Mouse (Mus musculus): ENCODE results near the gene Arl15. TPM values are rescaled to one million over a fixed set of nuclear protein-coding genes. Genes with fewer than 3 reads are reported as not detected.

Arl15 gene
- total RNA-seq, 2 experiments from 2014 or later = 4.4 to 6.1 TPM

DNA sequence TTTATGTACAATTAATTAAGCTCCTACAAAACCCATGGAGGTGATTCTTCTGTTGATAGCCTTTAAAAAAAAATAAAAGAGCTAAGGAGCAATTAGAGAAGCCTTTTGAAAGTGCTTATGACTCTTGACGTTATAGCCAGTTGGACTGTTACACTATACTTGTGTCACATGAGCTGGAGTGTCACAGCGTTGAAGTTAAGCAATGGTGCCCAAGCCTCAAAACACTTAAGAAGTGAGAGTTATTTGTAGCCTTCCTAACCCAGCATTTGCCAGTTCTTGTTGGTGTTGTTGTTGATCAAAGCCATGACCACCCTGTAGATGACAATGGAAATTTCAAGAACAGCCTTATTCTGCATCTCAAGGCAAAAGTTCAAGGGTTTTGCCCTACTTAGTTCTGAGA lies 198.8 kb downstream of the Arl15 start:
- DNase-seq = no peak

DNA sequence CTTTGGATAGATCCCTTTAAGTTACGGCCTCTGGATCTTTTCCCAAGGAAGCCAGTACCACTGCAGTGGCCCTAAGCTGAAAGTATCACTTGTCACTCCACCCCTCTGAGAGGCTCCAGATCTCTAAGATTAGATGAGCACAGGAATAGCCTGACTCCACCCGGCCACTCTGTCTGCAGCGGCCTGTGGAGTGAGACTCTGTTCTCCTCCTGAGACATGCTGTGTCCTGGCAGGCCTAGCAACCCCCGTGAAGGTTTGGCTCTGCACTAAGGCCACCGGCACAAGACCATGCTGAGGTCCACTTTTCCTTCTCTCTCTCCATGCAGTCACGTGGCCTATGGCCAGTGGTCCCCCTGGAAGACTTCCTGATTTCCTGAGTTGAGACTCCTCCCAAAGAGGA lies 200.3 kb downstream of the Arl15 start:
- DNase-seq = peak; percentile 26

DNA sequence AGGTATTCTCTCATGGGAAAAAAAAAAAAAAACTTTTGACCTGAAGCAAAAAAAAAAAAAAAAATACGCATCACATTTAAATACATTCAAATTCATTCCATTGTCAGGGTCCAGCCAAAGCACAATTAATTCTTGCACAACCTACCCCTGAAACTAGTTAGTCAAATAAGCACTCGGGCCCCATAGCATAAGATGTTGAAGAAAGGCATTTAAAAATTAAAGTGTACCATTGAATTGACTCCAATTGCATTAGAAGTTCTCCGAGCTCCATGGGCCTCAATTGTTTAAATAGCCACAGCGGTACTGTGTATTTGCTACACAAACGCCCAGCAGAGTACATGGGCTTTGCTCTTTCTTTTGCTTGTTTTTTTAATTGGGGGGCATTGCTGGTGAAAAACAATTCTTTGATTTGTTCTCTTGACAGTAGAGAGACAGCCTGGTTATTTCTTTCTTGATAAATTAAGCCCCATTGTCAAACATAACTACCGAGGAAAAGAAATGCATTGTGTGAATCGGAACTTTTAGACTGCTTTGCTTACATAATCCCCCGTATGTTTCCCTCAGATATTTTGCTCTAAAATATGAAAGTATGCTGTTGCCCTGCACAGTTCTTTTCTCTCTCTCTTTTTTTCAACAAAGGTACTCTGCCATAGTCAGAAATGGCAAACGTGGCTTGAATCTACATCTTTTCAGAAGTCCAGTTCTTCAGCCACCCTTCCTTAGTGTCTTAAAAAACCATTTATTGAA lies 201.4 kb downstream of the Arl15 start:
- DNase-seq = no peak

DNA sequence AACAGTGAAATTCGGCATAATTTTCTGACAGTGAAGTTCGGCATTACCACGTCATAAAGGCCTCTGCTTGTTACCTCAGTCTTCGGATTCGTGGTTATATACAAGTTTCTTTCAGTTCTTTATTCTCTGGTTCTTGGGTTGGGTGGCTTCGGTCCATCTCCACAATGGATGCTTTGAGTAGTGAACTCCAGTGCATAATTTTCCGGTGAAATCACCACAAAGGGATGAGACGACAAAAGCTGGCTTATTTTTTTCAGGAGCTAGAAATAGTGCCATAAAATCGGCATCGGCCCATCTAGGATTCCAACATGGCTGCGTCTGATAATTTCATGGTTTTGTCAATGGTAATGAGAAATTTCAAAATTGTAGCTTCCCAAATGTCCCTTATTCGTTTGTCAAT lies 204.5 kb downstream of the Arl15 start:
- no peak for DNase-seq

DNA sequence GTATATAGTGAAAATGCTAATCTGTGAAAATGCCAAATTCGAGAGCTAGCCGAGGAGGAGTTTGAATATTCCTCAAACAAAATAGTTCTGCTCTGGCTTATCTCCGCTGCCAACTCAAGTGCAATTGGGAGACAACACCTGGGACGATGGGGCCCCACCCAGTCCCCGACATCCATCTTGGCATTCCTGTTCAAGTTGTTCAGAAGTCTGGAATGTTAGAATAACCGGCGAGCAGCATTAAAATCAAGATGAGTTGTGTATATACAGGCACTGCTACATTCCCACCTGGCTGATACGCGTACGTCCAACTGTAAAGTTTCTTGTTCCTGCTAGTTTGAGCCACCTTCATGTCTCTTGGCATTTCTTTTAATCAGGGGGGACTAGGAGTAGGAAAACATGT lies 209.2 kb downstream of the Arl15 start:
- DNase-seq = no peak

DNA sequence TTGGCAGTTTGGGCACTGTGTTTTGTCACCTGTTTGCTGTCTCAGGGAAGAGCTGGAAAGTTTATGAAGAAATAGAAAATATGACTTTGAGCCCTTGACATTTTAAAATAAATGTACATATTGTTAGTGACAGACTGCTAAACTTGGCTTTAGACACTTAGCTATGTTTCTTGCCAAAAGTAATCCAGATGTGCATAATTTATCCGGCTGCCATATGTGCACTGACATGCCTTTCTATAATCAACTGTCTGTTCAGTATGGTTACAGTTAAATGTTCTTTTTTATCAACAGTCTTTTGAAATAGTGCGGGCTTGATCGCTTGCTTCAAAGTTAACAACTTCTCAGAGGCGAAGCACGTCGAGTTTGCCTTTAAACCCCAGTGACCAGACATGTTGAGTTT lies 209.9 kb downstream of the Arl15 start:
- DNase-seq = no peak

DNA sequence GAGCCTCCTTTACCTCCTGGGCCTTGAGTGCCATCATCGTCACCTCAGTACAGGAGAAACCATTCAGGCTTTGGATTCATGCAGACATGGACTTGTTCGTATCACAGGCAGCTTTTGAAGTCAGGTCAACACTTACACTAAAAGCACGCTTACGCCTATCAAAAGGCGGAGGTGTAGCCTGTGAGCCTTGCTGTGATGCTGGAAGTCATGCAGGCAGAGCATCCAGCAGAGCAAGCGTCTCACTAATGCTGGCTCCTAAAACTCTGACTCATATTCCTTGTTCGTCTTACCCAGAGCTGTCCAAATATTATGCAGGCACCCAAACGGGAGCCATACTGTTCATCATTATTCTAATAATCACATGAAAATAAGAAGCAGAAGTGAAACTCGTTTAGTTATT lies 215.5 kb downstream of the Arl15 start:
- no peak for DNase-seq

DNA sequence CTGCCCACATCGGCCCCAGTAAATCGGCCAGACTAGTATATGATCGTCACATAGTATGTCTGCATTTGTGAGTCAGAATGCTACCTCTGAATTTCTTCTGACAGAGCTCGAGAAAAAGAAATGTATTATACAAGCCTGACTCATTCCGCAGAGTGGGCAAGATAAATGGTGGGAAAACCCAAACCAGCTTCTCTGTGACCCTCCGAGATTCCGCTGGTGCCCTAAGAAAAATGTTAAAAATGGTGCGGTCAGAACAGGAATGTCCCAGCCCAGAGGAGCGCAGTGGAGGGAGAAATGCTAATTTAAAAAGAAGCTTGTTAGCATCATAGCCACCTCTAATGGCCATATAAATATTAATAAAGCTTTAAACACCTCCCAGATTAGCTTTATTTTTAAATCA lies 216.2 kb downstream of the Arl15 start:
- no peak for DNase-seq

DNA sequence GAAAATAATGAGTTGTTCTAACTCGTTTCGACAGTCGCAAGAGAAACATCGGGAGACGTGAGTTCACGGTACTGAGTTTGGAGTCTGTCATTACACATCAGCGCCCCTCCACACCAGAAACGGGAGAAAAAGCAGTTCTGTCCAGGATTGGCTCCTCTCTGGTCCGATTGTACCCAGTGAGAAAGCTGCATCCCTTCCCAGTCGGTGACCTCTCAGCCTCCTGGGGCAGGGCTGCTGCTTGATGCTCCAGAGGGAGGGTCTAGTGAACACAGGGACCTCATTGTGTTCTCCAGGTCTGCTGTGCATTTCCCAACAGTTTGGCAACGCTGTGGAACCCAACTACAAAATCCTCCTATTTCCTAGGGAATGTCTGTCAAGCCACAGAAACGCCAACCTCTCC lies 216.7 kb downstream of the Arl15 start:
- DNase-seq = peak; percentile 14

DNA sequence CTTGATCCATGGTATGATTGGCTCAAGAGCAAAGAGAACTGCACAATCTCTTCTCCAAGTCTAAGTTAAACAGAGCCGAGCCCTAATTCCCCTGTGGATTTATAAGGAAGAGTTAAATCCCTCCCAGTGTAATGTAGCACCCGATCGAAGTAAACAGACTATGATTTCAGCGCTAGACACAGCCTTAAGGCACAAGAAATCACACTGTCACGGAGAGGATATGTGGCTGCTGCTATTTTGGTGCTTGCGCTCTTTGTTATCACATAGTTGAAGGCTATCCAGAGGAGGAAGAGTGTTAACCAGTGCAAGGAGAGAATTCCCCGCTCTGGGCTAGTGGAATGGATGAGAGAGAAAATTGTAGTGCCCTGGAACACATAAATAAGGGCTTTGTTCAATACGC lies 223.6 kb downstream of the Arl15 start:
- no peak for DNase-seq

DNA sequence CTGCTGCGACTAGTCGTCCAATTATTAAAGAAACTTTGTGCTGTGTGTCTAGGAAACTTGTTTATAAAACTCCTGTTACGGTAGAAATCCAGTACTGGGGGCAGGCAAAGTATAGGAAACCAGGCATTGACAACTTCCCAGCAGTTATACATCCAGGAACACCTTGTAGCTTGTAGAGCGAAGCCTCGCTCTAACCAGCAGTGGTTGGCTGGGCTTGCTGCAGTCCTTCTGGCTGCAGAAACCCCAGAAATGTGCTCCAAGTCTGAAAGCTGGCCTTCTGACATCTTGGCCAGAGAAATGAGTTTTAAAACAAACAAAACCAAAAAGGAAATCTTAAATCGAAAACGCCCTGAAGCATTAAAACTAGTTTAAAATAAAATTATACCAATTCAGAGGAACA lies 229.2 kb downstream of the Arl15 start:
- DNase-seq = peak; percentile 18

DNA sequence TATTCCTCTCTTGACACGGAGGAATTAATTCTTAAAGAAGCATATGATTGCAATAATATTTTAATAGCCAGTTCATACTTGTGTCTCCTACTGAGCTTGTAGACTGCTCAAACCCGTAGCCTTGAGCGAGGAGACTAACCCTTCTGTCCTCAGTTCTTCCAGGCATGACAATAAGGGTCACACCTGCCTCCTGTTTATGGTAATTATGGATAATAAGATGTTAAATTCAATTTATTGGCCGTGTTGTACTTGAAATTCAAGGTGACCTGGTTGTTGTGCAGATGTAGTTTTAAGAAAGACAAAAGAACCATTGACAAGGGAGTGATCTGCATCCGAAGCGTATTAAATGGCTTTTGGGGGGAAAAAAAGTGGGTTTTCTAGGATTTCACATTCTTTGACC lies 232.0 kb downstream of the Arl15 start:
- DNase-seq = no peak

DNA sequence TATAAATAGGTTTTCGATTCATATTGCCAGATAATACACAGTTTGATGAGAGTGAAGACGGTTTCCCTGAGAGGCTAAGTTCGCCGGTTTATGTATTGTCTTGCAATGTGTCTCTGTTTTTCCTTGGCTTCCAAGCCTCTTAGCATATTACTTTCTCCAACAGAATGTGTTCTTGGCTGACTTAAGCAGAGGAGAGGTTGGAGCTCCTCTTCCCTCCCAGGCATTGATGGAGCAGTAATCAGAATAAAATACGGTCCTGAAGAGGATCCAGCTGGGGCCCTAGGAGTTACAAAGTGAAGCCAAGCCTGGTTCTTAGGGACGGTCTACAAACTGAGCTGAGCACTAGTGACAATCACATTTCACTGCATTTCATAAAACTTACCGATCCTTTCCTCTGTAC lies 232.4 kb downstream of the Arl15 start:
- peak; percentile 32 for DNase-seq

DNA sequence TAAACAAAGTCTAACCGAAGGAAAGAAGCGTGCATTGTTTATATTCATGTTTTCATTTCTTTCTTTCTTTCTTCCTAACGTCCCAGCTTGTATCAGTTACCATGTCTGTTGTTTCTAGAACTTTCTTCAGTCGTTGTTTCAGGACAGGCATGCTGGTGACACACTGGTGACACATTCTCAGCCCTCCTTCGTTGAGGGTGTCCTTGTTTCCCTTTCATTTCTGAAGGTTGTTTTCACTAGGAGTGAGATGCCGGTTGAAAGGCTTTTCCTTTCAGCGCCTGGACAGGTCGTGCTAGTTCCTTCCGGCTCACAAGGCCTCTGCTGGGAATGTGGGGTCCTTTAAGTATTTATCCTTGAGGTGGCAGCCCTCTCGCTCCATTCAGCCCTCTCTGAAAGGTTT lies 253.8 kb downstream of the Arl15 start:
- DNase-seq = no peak

DNA sequence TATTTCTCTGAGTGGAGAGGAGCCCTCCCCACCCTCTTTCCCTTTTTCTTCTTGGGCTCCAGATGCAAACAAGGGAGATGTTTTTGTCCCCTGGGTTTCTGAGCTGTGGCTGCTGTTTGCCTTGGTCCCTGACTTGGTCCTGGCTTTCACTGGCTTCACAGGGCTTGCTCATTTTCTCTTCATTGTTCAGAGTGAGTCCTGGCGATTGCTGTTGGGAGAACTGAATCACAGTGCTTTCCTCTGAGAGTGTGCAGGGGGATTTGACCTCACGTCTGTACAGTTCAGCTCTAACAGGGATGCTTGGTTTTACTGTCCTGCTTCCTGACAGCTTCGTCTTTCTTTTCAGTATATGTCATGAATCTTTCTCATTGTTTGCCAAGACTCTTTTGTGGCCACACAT lies 254.4 kb downstream of the Arl15 start:
- no peak for DNase-seq

DNA sequence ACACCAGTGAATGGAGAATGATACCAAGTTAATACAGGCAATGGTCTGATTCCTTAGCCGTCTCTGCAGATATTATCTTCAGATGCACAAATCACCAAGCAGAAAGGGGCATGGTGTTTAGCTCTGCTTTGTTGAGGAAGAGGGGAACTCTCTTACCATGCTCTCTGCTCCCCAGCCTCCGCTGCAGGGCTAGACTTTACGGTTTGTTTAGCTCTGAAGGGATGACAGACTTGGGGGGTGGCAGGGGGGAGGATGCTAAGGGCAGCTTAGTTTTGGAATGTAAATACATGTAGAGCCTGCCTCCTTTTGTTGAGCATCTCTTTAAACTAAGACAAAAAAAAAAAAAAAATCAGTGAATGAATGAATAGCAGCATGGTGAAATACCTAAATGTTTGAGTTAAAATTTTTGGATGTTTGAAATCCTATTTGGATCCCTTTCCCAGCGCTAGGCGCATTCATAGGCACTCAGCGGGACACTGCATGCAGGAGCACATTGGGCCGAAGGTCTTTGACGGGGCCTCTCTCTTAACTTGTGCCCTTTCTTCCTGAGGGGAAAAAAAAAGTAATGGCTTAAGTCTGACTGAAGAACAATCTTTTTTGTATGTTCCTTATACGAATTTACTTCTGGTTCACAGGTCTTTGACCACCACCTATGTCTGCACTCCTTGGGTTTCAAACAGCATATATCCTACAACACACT lies 257.0 kb downstream of the Arl15 start:
- DNase-seq = no peak

DNA sequence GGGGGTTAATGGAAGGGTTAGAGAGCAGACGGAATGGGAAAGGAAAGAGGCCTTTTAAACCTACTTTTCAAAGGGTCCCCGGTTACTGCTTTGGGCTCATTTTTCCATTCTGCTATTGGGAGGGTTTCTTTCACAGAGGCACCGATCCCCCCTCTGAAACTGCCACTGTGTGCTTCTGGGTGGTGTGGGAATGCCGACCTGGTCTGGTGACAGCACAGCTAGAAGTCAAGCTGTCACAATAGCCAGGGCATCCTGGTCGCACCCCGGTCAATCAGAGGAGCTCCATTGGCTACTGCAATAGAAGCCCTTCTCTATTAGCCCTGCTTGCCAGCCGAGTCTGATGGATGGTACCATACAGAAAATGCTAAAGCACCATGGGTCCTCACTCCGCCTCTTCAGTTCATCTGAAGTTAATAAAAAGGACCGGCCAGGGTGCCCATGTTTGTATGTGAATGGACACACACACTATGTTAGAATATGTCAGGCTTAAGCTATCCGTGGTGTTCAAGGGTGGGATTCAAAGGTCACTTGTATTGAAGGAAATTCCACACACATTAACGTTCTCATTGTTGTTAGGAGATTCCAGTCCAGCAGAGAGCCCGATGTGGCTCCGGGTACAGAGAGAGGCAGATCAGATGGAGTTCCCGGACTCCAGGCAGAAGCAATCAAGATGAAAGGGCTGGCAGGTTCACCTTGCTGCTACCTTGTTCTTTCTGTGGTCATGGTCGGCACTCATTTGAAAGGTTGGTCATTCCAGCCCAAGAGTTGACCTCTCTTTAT lies 258.3 kb downstream of the Arl15 start:
- DNase-seq = no peak

DNA sequence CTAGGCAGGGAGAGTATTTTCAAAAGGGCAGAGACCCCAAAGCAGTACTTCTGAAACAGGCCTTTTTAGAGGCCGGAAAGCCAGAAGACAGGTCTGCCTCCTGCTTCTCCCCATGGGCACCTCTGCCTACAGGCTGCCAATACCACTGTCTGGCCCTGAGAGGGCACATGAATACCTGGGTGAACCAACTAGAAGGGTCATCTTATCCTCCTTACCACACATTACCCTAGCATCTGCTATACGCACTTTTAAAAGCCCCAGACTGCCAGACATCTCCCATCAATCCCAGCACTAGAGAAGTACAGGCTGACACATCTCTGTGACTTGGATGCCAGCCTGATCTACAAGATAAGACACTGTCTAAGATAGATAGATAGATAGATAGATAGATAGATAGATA lies 259.0 kb downstream of the Arl15 start:
- no peak for DNase-seq

DNA sequence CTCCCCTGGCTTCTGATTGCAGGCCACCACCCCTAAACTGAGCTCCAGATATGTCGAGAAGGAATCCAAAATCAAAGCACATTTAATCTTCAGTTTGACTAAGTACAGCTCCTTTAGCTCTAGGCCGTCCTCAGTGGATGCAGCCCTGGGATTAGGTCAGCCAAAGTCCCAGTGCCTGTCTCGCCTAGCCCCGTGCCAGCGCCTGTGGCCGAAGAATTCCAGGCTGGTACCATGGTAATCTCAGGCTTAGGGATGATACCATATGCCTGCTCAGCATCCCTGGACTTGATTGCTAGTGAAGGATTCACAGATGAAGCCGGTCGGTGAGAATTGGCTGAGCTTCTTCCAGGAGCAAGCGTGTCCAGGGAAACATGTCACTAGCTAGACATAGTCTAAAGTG lies 261.4 kb downstream of the Arl15 start:
- DNase-seq = no peak

DNA sequence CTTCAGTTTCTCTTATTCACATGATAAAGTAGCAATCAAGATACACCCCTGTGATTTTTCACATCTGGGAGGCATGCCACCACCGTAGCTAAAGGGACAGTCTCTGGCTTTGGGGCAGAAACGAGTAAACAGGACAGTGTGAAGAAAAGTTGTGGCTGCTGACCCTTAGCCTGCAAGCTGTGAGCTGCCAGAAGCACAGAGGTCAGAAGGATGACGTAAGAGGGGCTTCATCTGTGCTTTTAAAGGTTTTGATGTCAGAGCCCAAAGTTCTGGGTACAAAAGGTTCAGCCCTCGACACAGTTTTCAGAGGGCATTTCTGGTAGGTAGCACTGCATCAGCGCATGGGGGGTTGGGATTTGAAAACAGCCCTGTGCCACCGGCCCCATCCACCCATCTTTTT lies 266.0 kb downstream of the Arl15 start:
- DNase-seq = no peak

DNA sequence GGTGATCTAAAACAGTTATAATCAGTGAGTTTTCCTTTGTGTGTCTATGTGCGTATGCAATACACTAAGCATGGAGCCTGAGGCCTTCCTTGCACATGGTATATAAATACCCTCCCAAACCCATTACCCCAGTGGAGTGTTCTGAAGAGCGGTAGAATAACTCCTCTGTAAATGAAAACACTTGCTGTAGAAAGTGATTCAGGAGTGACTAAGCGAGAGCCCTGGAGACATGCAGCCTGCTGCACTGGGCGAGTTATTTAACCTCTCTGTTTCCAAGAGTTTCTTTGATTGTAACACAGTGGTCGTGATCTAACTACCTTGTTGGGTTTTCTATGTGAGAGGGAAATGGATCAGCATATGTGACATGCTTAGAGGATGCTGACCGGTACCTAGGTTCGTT lies 266.9 kb downstream of the Arl15 start:
- no peak for DNase-seq

DNA sequence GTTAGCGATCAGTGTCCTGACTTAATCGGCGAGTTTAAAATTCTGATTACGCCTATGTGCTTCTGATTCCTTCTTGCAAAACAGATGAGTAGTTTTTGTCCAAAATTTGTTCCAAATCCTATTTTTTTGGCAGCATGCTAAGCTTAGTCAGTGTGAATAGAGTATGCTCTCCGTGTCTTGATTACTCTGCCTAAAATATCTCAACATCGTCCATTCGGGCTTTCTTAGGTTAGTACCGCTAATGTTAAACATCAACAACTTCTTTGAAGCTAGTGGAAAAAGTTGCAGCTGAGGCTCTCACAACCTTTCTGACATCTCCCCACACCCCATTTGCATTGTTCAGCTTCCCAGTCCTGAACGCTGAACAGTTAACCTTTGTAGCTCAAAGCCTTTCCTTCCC lies 269.8 kb downstream of the Arl15 start:
- no peak for DNase-seq

DNA sequence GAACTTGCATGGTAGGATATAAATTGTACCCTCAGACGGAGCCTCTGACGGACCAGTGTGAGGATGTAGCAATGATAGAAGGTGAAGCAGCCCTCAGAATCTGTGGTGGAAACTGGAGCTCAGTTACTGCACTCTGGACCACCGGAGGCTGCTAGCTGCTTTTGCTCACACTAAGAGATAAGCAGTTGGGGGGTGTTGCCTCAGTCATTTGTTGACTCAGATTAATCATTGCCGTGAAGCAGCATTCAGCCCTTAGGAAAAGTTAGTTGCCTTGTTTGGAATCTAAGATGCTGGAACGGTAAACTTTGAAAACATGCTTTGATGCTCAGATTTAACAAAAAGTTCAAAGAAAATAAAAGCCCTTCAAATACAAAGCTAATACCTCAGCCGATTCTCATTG lies 270.7 kb downstream of the Arl15 start:
- no peak for DNase-seq

All from gastrocnemius, postnatal 25 days (tissue).